Mouse (Mus musculus) heart, embryonic 14.5 days (tissue): ENCODE measurements around the gene Atoh8. TPM values are rescaled to one million over a fixed set of nuclear protein-coding genes. Genes with fewer than 3 reads are reported as not detected.

ENCODE experiments used
- ATAC-seq: fragments of 200-750 bp; cut with Nextera tagmentation; 2 replicates; pipeline ENCODE4 v1.8.0; 2017; ENCODE audit warnings: low read depth, moderate TSS enrichment; ENCODE audit not compliant: insufficient number of reproducible peaks, insufficient read depth, low FRiP score
- H3K27ac ChIP-seq, 2 experiments: fragments of 200-500 bp in 1 of 2; fragments of 300-500 bp in 1 of 2; sonication (generic) in 1 of 2; replicated peaks in 1 of 2; 2 replicates each; pipeline ENCODE4 v1.5.1; 2012 to 2014; ENCODE audit warnings: low read depth in 2 of 2, low read length in 2 of 2, control low read depth in 1 of 2, mild to moderate bottlenecking in 1 of 2, mixed read lengths in 1 of 2; ENCODE audit not compliant: control insufficient read depth in 1 of 2, insufficient read depth in 1 of 2
- H3K27me3 ChIP-seq: fragments of 300-500 bp; sonication (generic); 2 replicates; pipeline ENCODE4 v1.6.1; 2014; ENCODE audit warnings: mild to moderate bottlenecking, low read length, control low read depth; ENCODE audit not compliant: control insufficient read depth, insufficient read depth
- H3K36me3 ChIP-seq: fragments of 300-500 bp; sonication (generic); 2 replicates; pipeline ENCODE4 v1.6.1; 2014; ENCODE audit warnings: mild to moderate bottlenecking, control low read depth, low read length, mixed read lengths; ENCODE audit not compliant: control insufficient read depth, insufficient read depth
- H3K4me1 ChIP-seq, 2 experiments: fragments of 200-500 bp in 1 of 2; fragments of 300-500 bp in 1 of 2; sonication (generic) in 1 of 2; 2 replicates each; pipeline ENCODE4 v1.6.1; 2012 to 2014; ENCODE audit warnings: low read length in 2 of 2, control low read depth in 1 of 2, mixed read lengths in 1 of 2; ENCODE audit not compliant: control insufficient read depth in 2 of 2, insufficient read depth in 2 of 2
- H3K4me2 ChIP-seq: fragments of 300-500 bp; sonication (generic); 2 replicates; pipeline ENCODE4 v1.6.1; 2014; ENCODE audit warnings: mild to moderate bottlenecking, low read length
- H3K4me3 ChIP-seq, 2 experiments: fragments of 200-500 bp in 1 of 2; fragments of 300-500 bp in 1 of 2; sonication (generic) in 1 of 2; 2 replicates each; pipeline ENCODE4 v1.5.1; 2012 to 2014; ENCODE audit warnings: low read length in 2 of 2, mild to moderate bottlenecking in 2 of 2, control low read depth in 1 of 2, low read depth in 1 of 2, moderate library complexity in 1 of 2; ENCODE audit not compliant: control insufficient read depth in 1 of 2, insufficient read depth in 1 of 2
- H3K9ac ChIP-seq: fragments of 300-500 bp; sonication (generic); 2 replicates; pipeline ENCODE4 v1.6.1; 2014; ENCODE audit warnings: mild to moderate bottlenecking, low read length
- H3K9me3 ChIP-seq: fragments of 300-500 bp; sonication (generic); 2 replicates; pipeline ENCODE4 v1.6.1; 2016; ENCODE audit warnings: low read length, control low read depth; ENCODE audit not compliant: control insufficient read depth
- WGBS: fragments of 180-500 bp; shearing (Covaris S2); extraction: QIAGEN DNeasy Blood & Tissue Kit; methylation state at CpG from one replicate; pipeline ENCODE4 v1.1.7; 2014; 5-methylcytosine and 5-hydroxymethylcytosine counted together
- polyA plus RNA-seq: library from polyadenylated mRNA; unstranded; fragments of >200 nt; fragmentation: Nextera tagmentation; extraction: Ambion mirVana; gene quantifications from 2 replicates; pipeline ENCODE4 v1.2.1, GENCODE M21; 2014

The Atoh8 gene
- polyA plus RNA-seq, 1 experiment from 2014 or later, result 12.0 TPM

DNA sequence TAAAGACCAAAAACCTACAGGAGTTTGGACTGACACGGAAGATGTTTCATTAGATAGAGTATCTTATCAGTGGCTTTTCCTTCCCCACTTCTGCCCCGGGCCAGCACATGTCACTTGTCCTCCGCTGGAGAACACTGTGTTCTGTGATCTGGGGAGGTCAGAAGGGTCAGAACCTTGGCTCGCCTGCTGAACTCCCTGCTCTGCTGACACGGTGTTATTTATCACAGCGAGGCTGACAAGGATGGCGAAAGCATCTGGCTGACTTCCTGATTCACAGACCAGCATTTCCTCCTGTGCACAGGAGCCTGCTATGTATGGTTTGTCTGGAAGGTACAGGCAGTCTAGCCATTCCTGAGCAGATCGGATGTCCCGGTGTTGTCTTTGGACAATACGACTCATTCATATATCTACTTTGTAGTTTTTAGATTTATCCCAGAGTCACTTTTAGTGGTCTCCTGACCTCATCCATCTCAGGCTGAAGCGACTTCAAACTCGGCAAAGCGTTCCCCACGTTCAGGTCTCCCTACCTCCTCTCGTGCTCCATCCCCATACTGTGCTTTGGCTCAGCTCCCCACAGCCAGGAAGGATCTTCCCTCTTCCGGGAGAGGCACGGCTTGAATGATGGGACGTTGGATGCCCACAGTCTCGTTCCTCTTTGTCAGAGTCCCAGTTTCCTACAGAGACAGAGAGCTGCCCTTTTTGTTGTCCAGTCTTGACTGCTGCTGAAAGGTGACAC is 73.1 kb downstream of the Atoh8 start:
- H3K27ac ChIP-seq, result peak overlapping the region in 1 of 2 experiments; percentile 30; a peak in 2 of 4 replicates
- H3K36me3 ChIP-seq, result no peaks in the 10 kb centered on the region
- H3K4me1 ChIP-seq, result peaks cover 7 to 17% of the 10 kb centered on the region in 2 experiments
- no peaks in the 10 kb centered on the region for H3K27me3 ChIP-seq
- peak; percentile 45; the same call in 1 of the 2 replicates for ATAC-seq
- WGBS, result 25% methylated on average over 19 of the region's 19 CpGs
- no peak overlapping the region for H3K4me3 ChIP-seq
- H3K9ac ChIP-seq, result peak overlapping the region; percentile 31; the same call in 1 of the 2 replicates
- no peaks in the 10 kb centered on the region for H3K9me3 ChIP-seq
- H3K4me2 ChIP-seq, result peak overlapping the region; percentile 27

DNA sequence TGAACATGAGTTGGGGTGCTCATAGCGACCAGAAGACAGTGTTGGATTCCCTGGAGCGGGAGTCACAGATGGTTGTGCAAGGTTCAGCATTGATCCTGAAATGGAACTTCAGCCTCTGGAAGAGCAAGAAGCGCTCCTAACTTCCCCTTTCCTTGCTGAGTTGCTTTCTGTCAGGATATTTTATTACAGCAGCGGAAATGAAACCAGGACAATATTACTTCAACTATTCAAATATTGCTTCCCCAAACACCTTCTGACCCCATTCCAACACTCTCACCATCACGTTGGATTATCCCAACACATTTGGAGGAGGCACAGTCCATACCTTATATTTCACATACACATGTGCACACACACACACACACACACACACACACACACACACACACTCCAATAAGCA is 73.6 kb downstream of the Atoh8 start:
- H3K4me3 ChIP-seq, result no peak overlapping the region
- 0 out of 2 replicates have a peak, but pooled peaks have one; percentile 6 for ATAC-seq
- peaks cover 7 to 17% of the 10 kb centered on the region in 2 experiments for H3K4me1 ChIP-seq
- 0 out of 4 replicates have a peak overlapping the region, but pooled peaks of 1 of the 2 experiments have one; percentile 30 for H3K27ac ChIP-seq
- no peaks in the 10 kb centered on the region for H3K9me3 ChIP-seq
- H3K27me3 ChIP-seq, result no peaks in the 10 kb centered on the region
- no peak overlapping the region for H3K9ac ChIP-seq
- H3K36me3 ChIP-seq, result no peaks in the 10 kb centered on the region
- H3K4me2 ChIP-seq, result no peak overlapping the region
- WGBS, result 75% methylated on average over 5 of the region's 5 CpGs

DNA sequence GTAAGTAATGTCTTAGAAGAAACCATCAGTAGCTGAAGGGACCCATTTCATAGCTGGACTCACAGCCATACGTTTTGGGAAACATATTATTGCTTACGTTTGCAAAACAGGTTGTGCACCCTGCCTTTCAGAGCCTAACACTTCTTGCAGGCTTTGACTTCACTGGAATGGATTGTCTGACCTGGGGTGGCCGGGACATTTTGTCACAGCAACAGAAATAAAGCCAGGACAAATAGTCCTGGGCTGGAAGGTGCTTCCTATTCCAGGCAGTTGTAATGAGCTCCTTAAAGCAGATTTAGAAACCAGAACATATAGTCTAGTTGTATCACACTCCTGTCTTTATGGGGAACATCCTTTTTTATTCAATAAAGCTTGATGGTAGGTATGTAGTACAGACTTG is 74.4 kb downstream of the Atoh8 start:
- peaks cover 7 to 17% of the 10 kb centered on the region in 2 experiments for H3K4me1 ChIP-seq
- H3K4me3 ChIP-seq, result no peak overlapping the region
- no peaks in the 10 kb centered on the region for H3K9me3 ChIP-seq
- no peak overlapping the region for H3K27ac ChIP-seq
- no peak overlapping the region for H3K4me2 ChIP-seq
- H3K27me3 ChIP-seq, result no peaks in the 10 kb centered on the region
- ATAC-seq, result no peak
- 81% methylated on average over 3 of the region's 3 CpGs for WGBS
- no peak overlapping the region for H3K9ac ChIP-seq
- 0 out of 2 replicates have a peak, but pooled peaks cover under 1% of the 10 kb centered on the region for H3K36me3 ChIP-seq

DNA sequence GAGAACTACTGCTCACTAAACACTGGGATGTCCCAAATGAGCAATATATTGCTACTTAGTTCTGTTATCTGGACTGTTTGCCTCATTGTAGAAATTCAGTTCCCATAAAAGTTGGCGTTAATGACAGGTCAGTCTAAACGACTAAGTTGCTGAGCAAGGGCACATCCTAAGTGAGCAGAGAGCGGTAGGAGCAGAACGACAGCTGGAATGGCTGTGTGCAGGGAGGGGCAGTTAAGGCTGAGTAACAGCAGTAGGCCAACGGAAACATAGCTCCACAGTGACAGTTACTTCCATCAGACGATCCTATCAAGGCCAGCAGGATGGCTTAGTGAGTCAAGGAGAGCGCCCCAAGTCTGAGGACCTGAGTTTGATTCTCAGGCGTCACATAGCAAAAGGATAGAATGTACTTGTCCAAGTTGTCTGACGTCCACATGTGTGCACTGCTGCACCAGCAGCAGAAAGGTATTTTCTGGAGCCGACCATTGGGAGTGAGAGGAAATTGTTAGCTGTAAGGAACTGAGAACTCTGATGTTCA is 75.4 kb downstream of the Atoh8 start:
- Histone ChIP-seq H3K4me1 (peaks cover 7 to 17% of the 10 kb centered on the region in 2 experiments), H3K9ac (no peak overlapping the region), H3K9me3 (no peaks in the 10 kb centered on the region), H3K36me3 (peaks cover 11% of the 10 kb centered on the region; the same call in 1 of the 2 replicates), H3K4me3 (no peak overlapping the region), H3K4me2 (no peak overlapping the region), H3K27ac (no peak overlapping the region), H3K27me3 (no peaks in the 10 kb centered on the region)
- WGBS, result 64% methylated on average over 10 of the region's 10 CpGs
- ATAC-seq, result no peak

DNA sequence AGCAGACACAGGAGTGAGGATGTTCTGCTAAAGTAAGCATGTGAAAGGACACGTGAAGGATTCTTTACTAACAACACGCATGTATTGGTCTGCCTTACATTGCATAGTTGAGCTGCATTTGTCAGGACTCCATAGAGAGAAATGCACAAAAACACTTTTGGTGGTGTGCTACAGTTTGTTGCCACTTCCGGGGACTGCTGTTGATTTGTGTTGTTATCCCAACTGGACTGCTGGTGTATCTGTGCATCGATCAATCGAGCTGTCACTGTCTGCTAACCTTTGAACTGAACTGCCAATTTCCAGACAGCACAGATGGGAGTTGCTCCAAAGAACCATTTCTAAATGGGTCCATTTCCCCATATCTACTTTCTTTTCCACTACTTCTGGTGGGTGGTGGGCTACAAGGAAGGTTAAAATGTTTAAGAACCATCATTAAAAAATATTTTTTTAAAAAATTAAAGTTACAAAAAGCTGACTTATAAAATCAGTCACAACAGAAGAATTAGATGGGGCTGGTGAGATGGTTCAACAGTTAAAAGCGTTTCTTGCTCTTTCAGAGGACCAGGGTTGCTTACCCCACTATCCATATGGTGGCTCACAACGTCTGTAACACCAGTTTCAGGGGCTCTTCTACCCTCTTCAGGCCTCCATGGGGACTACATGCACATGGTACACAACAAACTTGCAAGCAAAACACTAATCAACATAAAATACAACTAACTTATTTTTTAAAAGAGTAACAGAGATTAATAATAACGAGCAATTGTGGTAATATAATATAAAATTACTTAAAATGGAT is 76.2 kb downstream of the Atoh8 start:
- Histone ChIP-seq H3K36me3 (peaks cover 15% of the 10 kb centered on the region; the same call in 1 of the 2 replicates), H3K4me3 (no peak overlapping the region), H3K9ac (no peak overlapping the region), H3K4me1 (peaks cover 7 to 10% of the 10 kb centered on the region in 2 experiments), H3K9me3 (no peaks in the 10 kb centered on the region), H3K27ac (no peak overlapping the region), H3K27me3 (no peaks in the 10 kb centered on the region), H3K4me2 (no peak overlapping the region)
- WGBS, result 86% methylated on average over 8 of the region's 8 CpGs
- ATAC-seq, result no peak

Other genes with a start within 250 kb of the Atoh8 start
- gene St3gal5, start 138.0 kb downstream of the Atoh8 start, polyA plus RNA-seq, result 44.4 and 48.2 TPM in 2 replicates
- gene Sftpb, start 69.0 kb upstream of the Atoh8 start, polyA plus RNA-seq, result not detected in 2 replicates
- gene Usp39, start 109.6 kb upstream of the Atoh8 start, polyA plus RNA-seq, result 32.4 and 32.8 TPM in 2 replicates
- gene 0610030E20Rik, start 111.7 kb upstream of the Atoh8 start, polyA plus RNA-seq, result 13.7 and 13.8 TPM in 2 replicates
- 14.4 and 16.4 TPM in 2 replicates for gene Tmem150a, start 119.9 kb upstream of the Atoh8 start, polyA plus RNA-seq
- 88.3 and 89.0 TPM in 2 replicates for gene Rnf181, start 131.4 kb upstream of the Atoh8 start, polyA plus RNA-seq
- 58.1 and 61.9 TPM in 2 replicates for gene Vamp5, start 144.9 kb upstream of the Atoh8 start, polyA plus RNA-seq
- 154 and 157 TPM in 2 replicates for gene Vamp8, start 155.1 kb upstream of the Atoh8 start, polyA plus RNA-seq
- 24.1 and 26.3 TPM in 2 replicates for gene Ggcx, start 178.7 kb upstream of the Atoh8 start, polyA plus RNA-seq
- gene Mat2a, start 204.0 kb upstream of the Atoh8 start, polyA plus RNA-seq, result 265 and 281 TPM in 2 replicates